Comparison of ENCODE assay signal across 24 mouse cellular contexts in the genomic region with DNA sequence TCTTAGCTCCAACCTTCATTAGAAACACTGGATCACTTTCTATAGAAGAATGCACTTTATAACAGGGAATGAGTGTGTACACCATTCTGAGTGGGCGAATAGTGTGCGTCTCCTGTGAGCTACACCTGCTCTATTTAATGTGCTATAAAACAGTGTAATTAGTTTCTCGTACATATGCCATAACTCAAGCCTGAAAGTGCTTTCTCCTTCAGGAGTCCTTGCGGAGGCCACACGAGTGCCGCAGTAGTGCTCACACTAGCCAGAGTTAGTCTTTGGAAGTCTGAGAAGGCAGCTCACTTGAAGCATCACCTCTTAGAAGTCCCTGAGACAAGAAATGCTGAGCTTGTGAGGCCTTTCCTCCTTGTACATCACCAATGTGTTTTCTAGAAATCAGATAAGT.
"Had no signal": no experiment of that assay in that cellular context is flagged by ENCODE, and none has a peak within 500 bp of the region (broad histone marks: within the 10 kb centered on the region; RNA-seq: fewer than 3 reads in every experiment).

No protein-coding gene starts in this region.

- ATAC-seq: forebrain, postnatal 0 days; hindbrain, embryonic 16.5 days; inflammation-experienced regulatory T-cells, adult 6 months; intestine, postnatal 0 days had no signal

- H3K36me3 ChIP-seq: heart, embryonic 13.5 days; heart, embryonic 15.5 days; hindbrain, embryonic 10.5 days; hindbrain, embryonic 12.5 days; liver, embryonic 13.5 days had no signal

- H3K9ac ChIP-seq: forebrain, postnatal 0 days; heart, embryonic 13.5 days; heart, embryonic 15.5 days; hindbrain, embryonic 12.5 days; hindbrain, embryonic 14.5 days; liver, embryonic 13.5 days had no signal

- H3K4me3 ChIP-seq: heart, adult 2 months; heart, embryonic 13.5 days; heart, embryonic 15.5 days; hindbrain, embryonic 10.5 days; hindbrain, embryonic 12.5 days; layer of hippocampus, adult 2 months; left cerebral cortex, adult 2 months; liver, embryonic 13.5 days had no signal

- H3K4me2 ChIP-seq: heart, embryonic 11.5 days; heart, embryonic 13.5 days; heart, embryonic 15.5 days; hindbrain, embryonic 12.5 days; hindbrain, embryonic 14.5 days; liver, embryonic 11.5 days; liver, embryonic 13.5 days had no signal

- H3K27me3 ChIP-seq: heart, embryonic 13.5 days; heart, embryonic 15.5 days; hindbrain, embryonic 12.5 days had no signal

- DNase-seq: forebrain, postnatal 0 days; gastrocnemius, postnatal 25 days; heart, adult 2 months; heart, postnatal 14 days; heart, postnatal 36 days; kidney, adult 18-20 months; kidney, adult 8-10 months; kidney, postnatal 10 days; kidney, postnatal 25 days; kidney, postnatal 4 days; liver; liver, embryonic 13.5 days had no signal

- H3K27ac ChIP-seq: heart, adult 2 months; heart, embryonic 13.5 days; heart, embryonic 15.5 days; hindbrain, embryonic 10.5 days; hindbrain, embryonic 12.5 days; hindbrain, embryonic 14.5 days; layer of hippocampus, adult 2 months; left cerebral cortex, adult 2 months; liver, embryonic 13.5 days had no signal

- H3K9me3 ChIP-seq: heart, embryonic 13.5 days; heart, embryonic 15.5 days; hindbrain, embryonic 10.5 days; hindbrain, embryonic 12.5 days; liver, embryonic 13.5 days had no signal
